Mouse (Mus musculus) heart, postnatal 0 days (tissue): ENCODE results near the gene Ifit1.

ENCODE experiments used
- CTCF ChIP-seq: IDR thresholded peaks from 2 replicates; pipeline ENCODE4 v1.5.1; 2016; ENCODE audit warnings: antibody characterized with exemption, control low read depth, low read depth
- EP300 ChIP-seq: IDR thresholded peaks from 2 replicates; pipeline ENCODE4 v1.6.1; 2016; ENCODE audit warnings: antibody characterized with exemption, low read depth

DNA sequence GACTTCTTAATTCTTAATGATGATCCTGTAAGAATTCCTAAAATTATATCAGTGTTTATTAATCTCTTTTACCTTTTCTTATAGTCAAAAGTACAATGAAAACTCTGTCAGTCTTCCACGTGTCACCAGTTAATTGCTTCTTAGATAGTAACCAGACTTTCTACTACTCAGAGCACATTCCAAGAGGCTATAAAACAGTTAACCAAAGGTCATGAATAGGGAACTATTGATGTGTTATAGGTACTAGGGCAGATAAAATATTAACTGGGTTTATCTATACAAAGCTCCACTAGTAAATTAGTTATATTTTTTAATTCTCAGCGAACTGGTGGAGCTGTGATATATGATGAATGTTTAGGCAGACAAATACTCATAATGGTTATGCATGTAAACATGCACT, 13.2 kb upstream of the Ifit1 start:
- TF ChIP-seq CTCF (no peak), EP300 (no peak)
